Mouse (Mus musculus): ENCODE data around the gene Rab38.

DNA sequence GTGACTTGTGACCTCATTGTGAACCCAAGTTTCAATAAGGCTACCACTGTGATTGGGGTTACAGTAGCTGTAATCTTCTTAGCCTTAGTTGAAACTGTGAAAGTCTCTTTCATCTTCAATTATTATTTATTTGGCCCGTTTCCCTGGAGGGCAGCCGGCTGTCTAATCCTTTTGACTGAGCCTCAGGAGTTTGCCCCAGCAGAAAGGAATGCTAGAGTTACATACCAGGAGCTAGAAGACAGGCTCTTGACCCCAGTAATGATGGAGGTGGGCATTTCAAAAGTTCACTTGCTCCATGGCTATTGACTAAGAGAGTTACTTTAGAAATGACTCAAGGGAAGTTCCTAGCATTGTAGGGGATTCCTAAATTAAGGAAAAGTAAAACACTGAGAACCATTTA, 34.3 kb upstream of the Rab38 start:
- TF ChIP-seq CTCF (IDR thresholded peaks at IDR 0.05; ENCODE audit: borderline replicate concordance, extremely low read depth, insufficient read depth, insufficient read length) (no peak), POLR2A (IDR thresholded peaks at IDR 0.05; ENCODE audit: borderline replicate concordance, extremely low read depth, insufficient read depth, insufficient read length, poor library complexity, severe bottlenecking) (no peak)
